Comparison of ENCODE assay signal across 9 mouse cellular contexts in genomic region chrX:86191614-86192419, GRCm38 (mm10). TPM values are rescaled to one million over a fixed set of nuclear protein-coding genes. Genes with fewer than 3 reads are reported as not detected.
A peak's percentile ranks its signal among the peaks of the same experiment; 100 is the strongest.
DNase-seq lines count a peak whose midpoint lies in the region; ATAC-seq lines count a peak whose summit lies in the region.
"Had no signal": no experiment of that assay in that cellular context is flagged by ENCODE, and none has a peak within 500 bp of the region (broad histone marks: within the 10 kb centered on the region; RNA-seq: fewer than 3 reads in every experiment).

Gene Nr0b1 (plus strand): TSS chrX:86191764.

- DNase-seq in left cerebral cortex, postnatal 14 days (ENCODE audit: low spot score in 2 of 2): peak; percentile 1 to 3
- no peak for DNase-seq in left cerebral cortex, adult 8-10 months (ENCODE audit: low spot score in 2 of 2)
- peak; percentile 58 for DNase-seq in embryo, embryonic 10 days (ENCODE audit: low spot score)
- no peak for DNase-seq in cerebellum, adult 9-10 months
- DNase-seq in urinary bladder, postnatal 14 days (ENCODE audit: low spot score): no peak
- DNase-seq in B cell, adult 2 months: no peak

- H3K27ac ChIP-seq in hindbrain, embryonic 15.5 days (replicated peaks): no peak within 1 kb of the TSS
- no peak within 1 kb of the TSS for H3K27ac ChIP-seq in neural tube, embryonic 13.5 days (replicated peaks)
- H3K27ac ChIP-seq: liver, embryonic 14.5 days had no signal

- H3K9ac ChIP-seq in hindbrain, embryonic 15.5 days: peak within 1 kb of the TSS; percentile 33
- H3K9ac ChIP-seq in neural tube, embryonic 13.5 days: peak within 1 kb of the TSS; percentile 58
- H3K9ac ChIP-seq: liver, embryonic 14.5 days had no signal

- H3K4me3 ChIP-seq in hindbrain, embryonic 15.5 days: peak within 1 kb of the TSS; percentile 46
- peak within 1 kb of the TSS; percentile 45 for H3K4me3 ChIP-seq in neural tube, embryonic 13.5 days

- H3K4me2 ChIP-seq in hindbrain, embryonic 15.5 days: peak within 1 kb of the TSS; percentile 90
- H3K4me2 ChIP-seq in neural tube, embryonic 13.5 days: peak within 1 kb of the TSS; percentile 71

- peak; percentile 79 for ATAC-seq in hindbrain, embryonic 15.5 days (ENCODE audit: low FRiP score, low read depth)
- peak; percentile 79 for ATAC-seq in neural tube, embryonic 13.5 days (ENCODE audit: low read depth)

- H3K4me1 ChIP-seq in hindbrain, embryonic 15.5 days (replicated peaks): no peaks in the 10 kb centered on the region
- H3K4me1 ChIP-seq in neural tube, embryonic 13.5 days (replicated peaks): no peaks in the 10 kb centered on the region

- WGBS in hindbrain, embryonic 15.5 days: 22% methylated on average over 52 of the region's 53 CpGs
- WGBS in neural tube, embryonic 13.5 days: 23% methylated on average over 53 of the region's 53 CpGs

- intact Hi-C loops in left cerebral cortex, postnatal 14 days (cut with DNase I): no loop called here

- H3K9me3 ChIP-seq in hindbrain, embryonic 15.5 days: no peaks in the 10 kb centered on the region
- no peaks in the 10 kb centered on the region for H3K9me3 ChIP-seq in neural tube, embryonic 13.5 days

- H3K27me3 ChIP-seq in hindbrain, embryonic 15.5 days: no peaks in the 10 kb centered on the region
- peaks cover 25% of the 10 kb centered on the region for H3K27me3 ChIP-seq in neural tube, embryonic 13.5 days

- H3K36me3 ChIP-seq in hindbrain, embryonic 15.5 days: no peaks in the 10 kb centered on the region
- no peaks in the 10 kb centered on the region for H3K36me3 ChIP-seq in neural tube, embryonic 13.5 days

RNA-seq across cellular contexts. Expression of gene Nr0b1, which starts in this region (rescaled TPM):
- under 1 TPM in 1 of 2 experiments, not detected in 1; 0.20 TPM for total RNA-seq in left cerebral cortex, postnatal 14 days (2021)
- total RNA-seq in left cerebral cortex, adult 8-10 months (2022): not detected
- polyA plus RNA-seq in hindbrain, embryonic 15.5 days (2015; fragmentation: Nextera tagmentation; extraction: Ambion mirVana): 1.1 and 1.2 TPM in 2 replicates
- polyA plus RNA-seq in neural tube, embryonic 13.5 days (2015; fragmentation: Nextera tagmentation; extraction: Ambion mirVana): 0.43 and 0.89 TPM in 2 replicates

Comparison
In these comparisons a context has a peak if more than half of its experiments do, and no peak if none do; other contexts are left out.
1. Peak in DNase-seq in left cerebral cortex, postnatal 14 days; RNA of the gene not detected or under 1 TPM.
2. Peak in ATAC-seq, H3K4me3 ChIP-seq, H3K9ac ChIP-seq and H3K4me2 ChIP-seq in neural tube, embryonic 13.5 days; RNA of the gene not detected or under 1 TPM.